Mouse (Mus musculus): Measurements from ENCODE around the gene Efcab11. TPM values are rescaled to one million over a fixed set of nuclear protein-coding genes. Genes with fewer than 3 reads are reported as not detected.

The Efcab11 gene
- total and polyA plus RNA-seq, 3 experiments: 7.9 to 12.2 (median 8.0) TPM

DNA sequence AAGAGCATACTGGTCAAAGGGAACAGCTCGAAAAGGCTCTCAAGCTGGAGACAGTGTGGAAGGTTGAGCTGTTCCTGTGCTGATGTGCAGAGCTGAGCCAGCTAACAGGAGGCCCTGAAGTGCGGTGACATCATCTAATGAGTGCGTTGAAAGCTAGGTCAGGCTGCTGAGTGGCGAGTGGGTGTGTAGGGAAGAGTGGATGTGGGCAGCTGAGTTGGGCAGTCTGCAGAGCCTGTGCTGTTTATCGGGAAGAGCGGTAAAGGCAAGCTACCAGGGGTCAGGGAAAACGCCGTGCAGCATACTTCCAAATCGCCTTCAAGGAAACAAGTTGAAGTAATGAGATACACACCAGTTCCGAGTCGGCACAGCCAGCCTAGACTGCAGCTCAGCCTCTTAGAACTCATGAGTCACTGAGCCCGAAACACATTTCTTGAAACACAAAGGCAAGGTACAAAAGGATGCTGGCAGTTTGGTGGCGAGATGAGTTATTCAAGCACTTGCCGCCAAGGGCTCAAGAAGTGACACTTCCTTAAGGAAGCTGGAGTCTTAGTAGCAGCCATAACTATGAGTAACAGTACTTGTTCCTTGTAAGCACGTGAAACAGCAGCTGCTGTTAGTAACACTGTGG, 33.7 kb upstream of the Efcab11 start:
- in situ Hi-C loops (cut with MboI; ENCODE audit: low pct_ligation_motif_present, low pct_unique_long_range_greater_than_20kb, low sequenced_read_pairs): no loop called here
- no peak for DNase-seq (ENCODE audit: extremely low read depth)
- dilution Hi-C loops (cut with MboI; ENCODE audit: extremely low pct_ligation_motif_present, extremely low pct_unique_long_range_greater_than_20kb, low sequenced_read_pairs): no loop called here

DNA sequence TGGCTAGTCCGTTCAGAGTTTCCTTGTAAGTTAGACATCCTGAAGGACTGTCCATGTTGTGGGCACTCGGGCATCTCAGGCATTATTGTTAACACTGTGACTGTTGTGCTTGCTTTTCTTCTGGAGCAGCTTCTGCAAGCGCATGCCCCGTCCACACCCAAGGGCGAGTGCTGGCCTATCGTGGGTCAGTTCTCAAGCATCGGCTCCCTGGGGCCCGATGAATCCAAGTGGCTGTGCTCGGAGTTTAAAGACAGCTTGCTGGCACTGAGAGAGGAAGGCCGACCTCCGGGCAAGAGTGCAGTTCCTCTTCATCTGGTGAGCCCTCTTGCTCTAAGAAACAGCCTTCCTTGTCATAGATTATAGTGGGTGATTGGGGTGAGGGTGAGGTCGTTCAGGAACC, 27.2 kb upstream of the Efcab11 start:
- H3K36me3 ChIP-seq (replicated peaks in 1 of 2; ENCODE audit: control insufficient read depth in 1 of 2, insufficient read depth in 1 of 2, low read length in 1 of 2): peaks cover 45 to 89% of the 10 kb centered on the region in 2 experiments
- no peak overlapping the region for H3K4me3 ChIP-seq (replicated peaks in 1 of 3; ENCODE audit: low read depth in 2 of 3, low read length in 2 of 3, poor library complexity in 1 of 3)
- dilution Hi-C loops (cut with MboI; ENCODE audit: extremely low pct_ligation_motif_present, extremely low pct_unique_long_range_greater_than_20kb, low sequenced_read_pairs): no loop called here
- H3K27ac ChIP-seq (ENCODE audit: insufficient read depth, low read depth): no peak overlapping the region
- no peak for DNase-seq (ENCODE audit: extremely low read depth)
- H3K79me2 ChIP-seq (replicated peaks; ENCODE audit: control insufficient read depth, extremely low read depth, insufficient read depth, poor library complexity, severe bottlenecking): no peaks in the 10 kb centered on the region
- H3K27me3 ChIP-seq (replicated peaks): no peaks in the 10 kb centered on the region
- in situ Hi-C loops (cut with MboI; ENCODE audit: low pct_ligation_motif_present, low pct_unique_long_range_greater_than_20kb, low sequenced_read_pairs): no loop called here
- H3K4me1 ChIP-seq (ENCODE audit: control insufficient read depth in 1 of 2, insufficient read depth in 2 of 2): no peaks in the 10 kb centered on the region
- H3K4me2 ChIP-seq (ENCODE audit: insufficient read depth, low read depth, poor library complexity, severe bottlenecking): no peak overlapping the region
- H3K9me3 ChIP-seq (replicated peaks; ENCODE audit: low read length): no peaks in the 10 kb centered on the region
- TF ChIP-seq BHLHE40 (IDR thresholded peaks at IDR 0.05; ENCODE audit: low read depth, low read length) (no peak), PAX5 (IDR thresholded peaks at IDR 0.05; ENCODE audit: low read length) (no peak), EP300 (IDR thresholded peaks at IDR 0.05; ENCODE audit: low read length) (no peak), ELF1 (IDR thresholded peaks at IDR 0.05; ENCODE audit: low read depth, low read length) (no peak), MAFK (IDR thresholded peaks at IDR 0.05; ENCODE audit: insufficient replicate concordance, low read length) (no peak), MAX (IDR thresholded peaks at IDR 0.05; ENCODE audit: low read length) (no peak), ZKSCAN1 (IDR thresholded peaks at IDR 0.05; ENCODE audit: borderline replicate concordance, low read depth, low read length) (no peak), USF1 (IDR thresholded peaks at IDR 0.05; ENCODE audit: low read depth, low read length) (no peak), NRF1 (IDR thresholded peaks at IDR 0.05; ENCODE audit: low read depth, low read length) (no peak), CTCF (conservative IDR thresholded peaks at IDR 0.05 in 1 of 2, IDR thresholded peaks at IDR 0.05 in 1 of 2; ENCODE audit: low read depth in 2 of 2, low read length in 2 of 2) (no peak), GABPA (IDR thresholded peaks at IDR 0.05; ENCODE audit: insufficient replicate concordance, low read depth, low read length) (no peak), HCFC1 (IDR thresholded peaks at IDR 0.05; ENCODE audit: low read depth, low read length) (no peak)
- H3K9ac ChIP-seq (ENCODE audit: insufficient read depth, low read depth): no peak overlapping the region

More for the DNA sequence above, 33.7 kb upstream of the Efcab11 start:
- H3K9ac ChIP-seq (ENCODE audit: insufficient read depth, low read depth): no peak overlapping the region
- no peaks in the 10 kb centered on the region for H3K79me2 ChIP-seq (replicated peaks; ENCODE audit: control insufficient read depth, extremely low read depth, insufficient read depth, poor library complexity, severe bottlenecking)
- no peak for TF ChIP-seq MAX (IDR thresholded peaks at IDR 0.05; ENCODE audit: low read length)
- TF ChIP-seq POLR2A (IDR thresholded peaks at IDR 0.05; ENCODE audit: low read depth, low read length): no peak
- no peak for TF ChIP-seq ELF1 (IDR thresholded peaks at IDR 0.05; ENCODE audit: low read depth, low read length)
- TF ChIP-seq SIN3A (IDR thresholded peaks at IDR 0.05; ENCODE audit: low read length): no peak
- no peak for TF ChIP-seq USF2 (conservative IDR thresholded peaks at IDR 0.05; ENCODE audit: low read depth, low read length)
- no peak for TF ChIP-seq UBTF (IDR thresholded peaks at IDR 0.05; ENCODE audit: low read depth, low read length)
- no peak for TF ChIP-seq NRF1 (IDR thresholded peaks at IDR 0.05; ENCODE audit: low read depth, low read length)
- no peak for TF ChIP-seq ETS1 (conservative IDR thresholded peaks at IDR 0.05; ENCODE audit: low read depth, low read length)
- TF ChIP-seq JUND (conservative IDR thresholded peaks at IDR 0.05; ENCODE audit: low read depth, low read length): no peak
- TF ChIP-seq ZMIZ1 (IDR thresholded peaks at IDR 0.05; ENCODE audit: low read depth, low read length): no peak
- no peak for TF ChIP-seq IRF4 (IDR thresholded peaks at IDR 0.05; ENCODE audit: low read depth, low read length)
- no peak for TF ChIP-seq TCF12 (IDR thresholded peaks at IDR 0.05; ENCODE audit: low read depth, low read length)
- no peak for TF ChIP-seq ZKSCAN1 (IDR thresholded peaks at IDR 0.05; ENCODE audit: borderline replicate concordance, low read depth, low read length)
- TF ChIP-seq ZNF384 (IDR thresholded peaks at IDR 0.05; ENCODE audit: low read depth, low read length): no peak
- TF ChIP-seq CHD2 (IDR thresholded peaks at IDR 0.05; ENCODE audit: low read length): no peak
- TF ChIP-seq JUN (IDR thresholded peaks at IDR 0.05; ENCODE audit: insufficient read depth, low read depth, low read length): no peak
- no peak for TF ChIP-seq RAD21 (IDR thresholded peaks at IDR 0.05; ENCODE audit: low read depth, low read length)
- no peak for TF ChIP-seq MYC (IDR thresholded peaks at IDR 0.05; ENCODE audit: low read depth, low read length)
- TF ChIP-seq ZC3H11A (IDR thresholded peaks at IDR 0.05; ENCODE audit: low read depth, low read length): no peak
- H3K4me3 ChIP-seq (replicated peaks in 1 of 3; ENCODE audit: low read depth in 2 of 3, low read length in 2 of 3, poor library complexity in 1 of 3): no peak overlapping the region
- H3K36me3 ChIP-seq (replicated peaks in 1 of 2; ENCODE audit: control insufficient read depth in 1 of 2, insufficient read depth in 1 of 2, low read length in 1 of 2): peaks cover 28 to 86% of the 10 kb centered on the region in 2 experiments
- no peak overlapping the region for H3K27ac ChIP-seq (ENCODE audit: insufficient read depth, low read depth)
- no peaks in the 10 kb centered on the region for H3K9me3 ChIP-seq (replicated peaks; ENCODE audit: low read length)
- no peaks in the 10 kb centered on the region for H3K27me3 ChIP-seq (replicated peaks)
- no peak overlapping the region for H3K4me2 ChIP-seq (ENCODE audit: insufficient read depth, low read depth, poor library complexity, severe bottlenecking)
- H3K4me1 ChIP-seq (ENCODE audit: control insufficient read depth in 1 of 2, insufficient read depth in 2 of 2): no peaks in the 10 kb centered on the region
